Comparison of ENCODE assay signal across 9 mouse cellular contexts in the genomic region with DNA sequence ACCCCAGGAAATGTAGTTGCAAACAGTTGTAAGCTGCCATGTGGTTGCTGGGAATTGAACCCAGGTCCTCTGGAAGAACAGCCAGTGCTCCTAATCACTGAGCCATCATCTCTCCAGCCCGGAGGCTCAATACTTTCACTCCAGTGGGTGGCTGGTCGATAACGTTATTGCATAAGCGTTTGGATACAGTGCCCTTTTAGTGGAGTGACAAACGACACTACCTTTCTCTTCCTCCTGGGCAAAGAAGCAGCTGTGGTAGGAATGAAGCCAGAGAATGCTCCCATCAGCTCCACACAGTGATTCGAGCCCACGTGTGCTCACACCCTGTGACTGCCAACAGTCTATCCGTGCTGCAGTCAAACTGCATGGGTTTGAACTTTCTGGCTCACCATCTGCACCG. TPM values are rescaled to one million over a fixed set of nuclear protein-coding genes. Genes with fewer than 3 reads are reported as not detected.
A peak's percentile ranks its signal among the peaks of the same experiment; 100 is the strongest.
DNase-seq lines count a peak whose midpoint lies in the region; ATAC-seq and TF ChIP-seq lines count a peak whose summit lies in the region.
"Had no signal": no experiment of that assay in that cellular context is flagged by ENCODE, and none has a peak within 500 bp of the region (broad histone marks: within the 10 kb centered on the region; RNA-seq: fewer than 3 reads in every experiment).

No protein-coding gene starts in this region.

- no peak overlapping the region for H3K27ac ChIP-seq in gastrocnemius, adult 2 months
- H3K27ac ChIP-seq in forebrain, embryonic 16.5 days (ENCODE audit: low read length) = no peak overlapping the region; the same call in none of the 2 replicates
- no peak overlapping the region for H3K27ac ChIP-seq in liver, embryonic 16.5 days (ENCODE audit: low read length)
- no peak overlapping the region for H3K27ac ChIP-seq in kidney, adult 2 months (ENCODE audit: insufficient read depth, low read depth, low read length)

- H3K36me3 ChIP-seq in E14TG2a.4 (ENCODE audit: insufficient read depth, low read length) = peaks cover 31% of the 10 kb centered on the region
- H3K36me3 ChIP-seq in forebrain, embryonic 16.5 days (ENCODE audit: control insufficient read depth, insufficient read depth) = peaks cover 22% of the 10 kb centered on the region
- H3K36me3 ChIP-seq in liver, embryonic 16.5 days (ENCODE audit: control insufficient read depth, insufficient read depth) = peaks cover 11% of the 10 kb centered on the region
- no peaks in the 10 kb centered on the region; the same call in none of the 2 replicates for H3K36me3 ChIP-seq in kidney, adult 2 months (ENCODE audit: control insufficient read depth, insufficient read depth, low read length)

- H3K4me2 ChIP-seq in forebrain, embryonic 16.5 days (ENCODE audit: low read length) = peak overlapping the region; percentile 99
- H3K4me2 ChIP-seq in liver, embryonic 16.5 days (ENCODE audit: low read depth, low read length) = peak overlapping the region; percentile 77

- DNase-seq in gastrocnemius, adult 2 months = peak; percentile 12
- no peak for DNase-seq in gastrocnemius, postnatal 10 days
- no peak for DNase-seq in adrenal gland, postnatal 36 days
- no peak for DNase-seq in thymus, postnatal 10 days (ENCODE audit: low spot score in 2 of 2)
- DNase-seq in kidney, adult 2 months = no peak
- DNase-seq: B cell, adult 2 months had no signal

- H3K27me3 ChIP-seq in E14TG2a.4 (ENCODE audit: insufficient read depth, low read length) = peaks cover 15% of the 10 kb centered on the region
- H3K27me3 ChIP-seq in forebrain, embryonic 16.5 days (replicated peaks; ENCODE audit: control insufficient read depth, insufficient read depth, low read length) = no peaks in the 10 kb centered on the region
- H3K27me3 ChIP-seq in liver, embryonic 16.5 days (ENCODE audit: control insufficient read depth, insufficient read depth, low read depth, low read length) = no peaks in the 10 kb centered on the region
- no peaks in the 10 kb centered on the region for H3K27me3 ChIP-seq in kidney, adult 2 months (replicated peaks; ENCODE audit: control insufficient read depth, insufficient read depth, low read length)

- WGBS in forebrain, embryonic 16.5 days = 74% methylated on average over 9 of the region's 9 CpGs
- 46% methylated on average over 9 of the region's 9 CpGs for WGBS in liver, embryonic 16.5 days (ENCODE audit: insufficient replicate concordance)
- WGBS in kidney, adult 2 months = 70% methylated on average over 9 of the region's 9 CpGs

- TF ChIP-seq CTCF in gastrocnemius, adult 2 months (IDR thresholded peaks at IDR 0.05) = no peak
- no peak for TF ChIP-seq CTCF in E14TG2a.4 (conservative IDR thresholded peaks at IDR 0.05; ENCODE audit: low read length)
- TF ChIP-seq CTCF in kidney, adult 2 months (conservative IDR thresholded peaks at IDR 0.05; ENCODE audit: insufficient read depth, insufficient read length, low read depth, low read length) = no peak

- TF ChIP-seq POLR2A in kidney, adult 2 months (IDR thresholded peaks at IDR 0.05; ENCODE audit: low read depth, low read length) = no peak

- peak overlapping the region; percentile 91 for H3K4me3 ChIP-seq in gastrocnemius, adult 2 months
- H3K4me3 ChIP-seq in E14TG2a.4 (replicated peaks; ENCODE audit: low read length) = peak overlapping the region; percentile 88
- H3K4me3 ChIP-seq in forebrain, embryonic 16.5 days (replicated peaks; ENCODE audit: low read length) = peak overlapping the region; percentile 82
- peak overlapping the region; percentile 73 for H3K4me3 ChIP-seq in liver, embryonic 16.5 days (ENCODE audit: low read depth, low read length)
- H3K4me3 ChIP-seq in kidney, adult 2 months (ENCODE audit: insufficient read depth, low read depth, low read length) = no peak overlapping the region

- peak overlapping the region; percentile 69 for H3K9ac ChIP-seq in forebrain, embryonic 16.5 days (replicated peaks; ENCODE audit: low read depth, low read length)
- H3K9ac ChIP-seq in liver, embryonic 16.5 days (ENCODE audit: low read depth, low read length) = no peak overlapping the region

- no peak for ATAC-seq in forebrain, embryonic 16.5 days
- no peak for ATAC-seq in liver, embryonic 16.5 days (ENCODE audit: low read depth)

- H3K9me3 ChIP-seq in E14TG2a.4 (ENCODE audit: low read length) = no peaks in the 10 kb centered on the region
- H3K9me3 ChIP-seq in forebrain, embryonic 16.5 days (ENCODE audit: control insufficient read depth, low read length) = no peaks in the 10 kb centered on the region
- no peaks in the 10 kb centered on the region for H3K9me3 ChIP-seq in liver, embryonic 16.5 days (replicated peaks; ENCODE audit: control insufficient read depth, low read length)

- peaks cover 56% of the 10 kb centered on the region for H3K4me1 ChIP-seq in E14TG2a.4 (replicated peaks; ENCODE audit: low read depth, low read length)
- peaks cover 25% of the 10 kb centered on the region for H3K4me1 ChIP-seq in forebrain, embryonic 16.5 days (replicated peaks; ENCODE audit: control insufficient read depth, insufficient read depth, low read length)
- peaks cover 28% of the 10 kb centered on the region for H3K4me1 ChIP-seq in liver, embryonic 16.5 days (ENCODE audit: control insufficient read depth, low read depth, low read length)
- no peaks in the 10 kb centered on the region; the same call in 1 of the 2 replicates for H3K4me1 ChIP-seq in kidney, adult 2 months (ENCODE audit: control insufficient read depth, insufficient read depth, low read length)

- intact Hi-C loops in gastrocnemius, adult 2 months (cut with DNase I) = loop anchor here (10.0 kb wide), 1 partner anchor 604 kb away; no protein-coding TSS in a partner anchor

RNA-seq across cellular contexts. Expression of a gene that starts 1.1 kb away (rescaled TPM):
- total RNA-seq in gastrocnemius, adult 2 months (2021) = 10 to 100 TPM; 21.6 to 29.9 TPM
- total RNA-seq in gastrocnemius, postnatal 10 days (2021) = 10 to 100 TPM; 29.7 to 32.0 TPM
- polyA plus RNA-seq in forebrain, embryonic 16.5 days (2015; fragmentation: Nextera tagmentation; extraction: Ambion mirVana) = 119 and 120 TPM in 2 replicates
- polyA plus RNA-seq in liver, embryonic 16.5 days (2015; fragmentation: Nextera tagmentation; extraction: Ambion mirVana) = 87.4 and 96.7 TPM in 2 replicates
- 100 to 1,000 TPM; 106 to 118 TPM for total RNA-seq in adrenal gland, postnatal 36 days (2021)
- polyA plus RNA-seq in kidney, adult 2 months (2012; rRNA removed) = 102 and 117 TPM in 2 replicates

RNA-seq across cellular contexts. Expression of a gene that starts 3.9 kb away (rescaled TPM):
- total RNA-seq in gastrocnemius, adult 2 months (2021) = 1 to 10 TPM; 1.6 TPM
- total RNA-seq in gastrocnemius, postnatal 10 days (2021) = 1 to 10 TPM; 2.7 to 3.4 TPM
- 2.2 and 4.7 TPM in 2 replicates for polyA plus RNA-seq in forebrain, embryonic 16.5 days (2015; fragmentation: Nextera tagmentation; extraction: Ambion mirVana)
- 0.71 and 1.2 TPM in 2 replicates for polyA plus RNA-seq in liver, embryonic 16.5 days (2015; fragmentation: Nextera tagmentation; extraction: Ambion mirVana)
- total RNA-seq in adrenal gland, postnatal 36 days (2021) = 1 to 10 TPM; 2.2 to 3.4 TPM
- 1.3 and 2.2 TPM in 2 replicates for polyA plus RNA-seq in kidney, adult 2 months (2012; rRNA removed)

RNA-seq across cellular contexts. Expression of a gene that starts 7.9 kb away (rescaled TPM):
- total RNA-seq in gastrocnemius, adult 2 months (2021) = 10 to 100 TPM; 33.5 to 40.5 TPM
- 100 to 1,000 TPM; 122 to 147 TPM for total RNA-seq in gastrocnemius, postnatal 10 days (2021)
- polyA plus RNA-seq in forebrain, embryonic 16.5 days (2015; fragmentation: Nextera tagmentation; extraction: Ambion mirVana) = 1,494 and 1,664 TPM in 2 replicates
- polyA plus RNA-seq in liver, embryonic 16.5 days (2015; fragmentation: Nextera tagmentation; extraction: Ambion mirVana) = 293 and 317 TPM in 2 replicates
- 100 to 1,000 TPM; 213 to 225 TPM for total RNA-seq in adrenal gland, postnatal 36 days (2021)
- polyA plus RNA-seq in kidney, adult 2 months (2012; rRNA removed) = 195 and 216 TPM in 2 replicates

RNA-seq across cellular contexts. Expression of a gene that starts 11.2 kb away (rescaled TPM):
- total RNA-seq in gastrocnemius, adult 2 months (2021) = 1 to 10 TPM in 1 of 2 experiments, under 1 TPM in 1; 0.45 to 1.2 TPM
- total RNA-seq in gastrocnemius, postnatal 10 days (2021) = 1 to 10 TPM; 1.1 to 2.0 TPM
- polyA plus RNA-seq in forebrain, embryonic 16.5 days (2015; fragmentation: Nextera tagmentation; extraction: Ambion mirVana) = 5.3 and 6.6 TPM in 2 replicates
- not detected in 2 replicates for polyA plus RNA-seq in liver, embryonic 16.5 days (2015; fragmentation: Nextera tagmentation; extraction: Ambion mirVana)
- 1 to 10 TPM; 9.3 to 9.7 TPM for total RNA-seq in adrenal gland, postnatal 36 days (2021)
- polyA plus RNA-seq in kidney, adult 2 months (2012; rRNA removed) = 13.1 and 15.3 TPM in 2 replicates

RNA-seq across cellular contexts. Expression of a gene that starts 23.2 kb away (rescaled TPM):
- total RNA-seq in gastrocnemius, adult 2 months (2021) = under 1 TPM in 1 of 2 experiments, not detected in 1; 0.11 TPM
- under 1 TPM; 0.45 to 0.49 TPM for total RNA-seq in gastrocnemius, postnatal 10 days (2021)
- polyA plus RNA-seq in forebrain, embryonic 16.5 days (2015; fragmentation: Nextera tagmentation; extraction: Ambion mirVana) = 0.20 and 0.26 TPM in 2 replicates
- polyA plus RNA-seq in liver, embryonic 16.5 days (2015; fragmentation: Nextera tagmentation; extraction: Ambion mirVana) = 0.04 TPM in 1 of 2 replicates, not detected in the other
- total RNA-seq in adrenal gland, postnatal 36 days (2021) = under 1 TPM; 0.26 to 0.76 TPM
- 13.5 and 14.3 TPM in 2 replicates for polyA plus RNA-seq in kidney, adult 2 months (2012; rRNA removed)
